Comparison of ENCODE assay signal across 9 mouse cellular contexts in genomic region chr2:129038937-129039631, GRCm38 (mm10). TPM values are rescaled to one million over a fixed set of nuclear protein-coding genes. Genes with fewer than 3 reads are reported as not detected.
DNase-seq lines count a peak whose midpoint lies in the region; ATAC-seq lines count a peak whose summit lies in the region.
"Had no signal": no experiment of that assay in that cellular context is flagged by ENCODE, and none has a peak within 500 bp of the region (broad histone marks: within the 10 kb centered on the region; RNA-seq: fewer than 3 reads in every experiment).

No protein-coding gene starts in this region.

- peak overlapping the region; percentile 25 for H3K9ac ChIP-seq in kidney, embryonic 15.5 days
- H3K9ac ChIP-seq in embryonic facial prominence, embryonic 11.5 days (replicated peaks; ENCODE audit: low read length), result peak overlapping the region; percentile 46
- H3K9ac ChIP-seq in hindbrain, embryonic 12.5 days, result peak overlapping the region; percentile 64
- H3K9ac ChIP-seq in lung, embryonic 16.5 days (ENCODE audit: low read length), result peak overlapping the region; percentile 34

- H3K4me1 ChIP-seq in kidney, embryonic 15.5 days, result peaks cover 16% of the 10 kb centered on the region
- peaks cover 5% of the 10 kb centered on the region for H3K4me1 ChIP-seq in embryonic facial prominence, embryonic 11.5 days (ENCODE audit: control insufficient read depth, insufficient read depth, low read length)
- peaks cover 8% of the 10 kb centered on the region for H3K4me1 ChIP-seq in hindbrain, embryonic 12.5 days
- H3K4me1 ChIP-seq in lung, embryonic 16.5 days (replicated peaks; ENCODE audit: control insufficient read depth, insufficient read depth, low read length), result peaks cover 11% of the 10 kb centered on the region

- H3K27ac ChIP-seq in kidney, embryonic 15.5 days, result no peak overlapping the region
- H3K27ac ChIP-seq in embryonic facial prominence, embryonic 11.5 days (replicated peaks; ENCODE audit: low read depth, low read length), result no peak overlapping the region
- H3K27ac ChIP-seq in hindbrain, embryonic 12.5 days, result no peak overlapping the region
- H3K27ac ChIP-seq in lung, embryonic 16.5 days (ENCODE audit: low read length), result no peak overlapping the region

- 1% methylated on average over 62 of the region's 62 CpGs for WGBS in kidney, embryonic 15.5 days
- 2% methylated on average over 55 of the region's 62 CpGs for WGBS in embryonic facial prominence, embryonic 11.5 days
- WGBS in hindbrain, embryonic 12.5 days, result 2% methylated on average over 61 of the region's 62 CpGs
- WGBS in lung, embryonic 16.5 days, result 1% methylated on average over 55 of the region's 62 CpGs

- peaks cover 52% of the 10 kb centered on the region for H3K27me3 ChIP-seq in kidney, embryonic 15.5 days
- H3K27me3 ChIP-seq in embryonic facial prominence, embryonic 11.5 days (ENCODE audit: control insufficient read depth, insufficient read depth, low read length), result peaks cover 15% of the 10 kb centered on the region
- H3K27me3 ChIP-seq in hindbrain, embryonic 12.5 days, result peaks cover 40% of the 10 kb centered on the region
- peaks cover 20% of the 10 kb centered on the region for H3K27me3 ChIP-seq in lung, embryonic 16.5 days (ENCODE audit: control insufficient read depth, insufficient read depth, low read depth, low read length)

- H3K36me3 ChIP-seq in kidney, embryonic 15.5 days, result no peaks in the 10 kb centered on the region
- H3K36me3 ChIP-seq in embryonic facial prominence, embryonic 11.5 days (replicated peaks; ENCODE audit: control insufficient read depth, insufficient read depth, low read depth, low read length), result no peaks in the 10 kb centered on the region
- no peaks in the 10 kb centered on the region for H3K36me3 ChIP-seq in hindbrain, embryonic 12.5 days
- H3K36me3 ChIP-seq in lung, embryonic 16.5 days (ENCODE audit: control insufficient read depth, insufficient read depth, low read length), result no peaks in the 10 kb centered on the region

- ATAC-seq in kidney, embryonic 15.5 days (replicated peaks; ENCODE audit: low FRiP score), result peak; percentile 74
- peak; percentile 59; the same call in 1 of the 2 replicates for ATAC-seq in embryonic facial prominence, embryonic 11.5 days (replicated peaks; ENCODE audit: insufficient number of reproducible peaks, low FRiP score, low TSS enrichment, low read depth)
- peak; percentile 81 for ATAC-seq in hindbrain, embryonic 12.5 days (ENCODE audit: low FRiP score)
- ATAC-seq in lung, embryonic 16.5 days (ENCODE audit: low read depth), result peak; percentile 59; the same call in 1 of the 2 replicates

- peak overlapping the region; percentile 50 for H3K4me3 ChIP-seq in kidney, embryonic 15.5 days (replicated peaks)
- H3K4me3 ChIP-seq in embryonic facial prominence, embryonic 11.5 days (ENCODE audit: low read depth, low read length), result peak overlapping the region; percentile 35
- peak overlapping the region; percentile 49 for H3K4me3 ChIP-seq in hindbrain, embryonic 12.5 days
- peak overlapping the region; percentile 49 for H3K4me3 ChIP-seq in lung, embryonic 16.5 days (ENCODE audit: low read length)

- no peaks in the 10 kb centered on the region for H3K9me3 ChIP-seq in kidney, embryonic 15.5 days (replicated peaks)
- no peaks in the 10 kb centered on the region for H3K9me3 ChIP-seq in embryonic facial prominence, embryonic 11.5 days (replicated peaks; ENCODE audit: control insufficient read depth, low read length)
- no peaks in the 10 kb centered on the region for H3K9me3 ChIP-seq in hindbrain, embryonic 12.5 days (replicated peaks)
- H3K9me3 ChIP-seq in lung, embryonic 16.5 days (ENCODE audit: control insufficient read depth, low read length), result no peaks in the 10 kb centered on the region

- no peak for DNase-seq in kidney, adult 8-10 months
- peak; percentile 30 to 49 for DNase-seq in adrenal gland, postnatal 36 days
- peak; percentile 69 for DNase-seq in embryonic facial prominence, embryonic 11.5 days (ENCODE audit: low spot score)
- peak; percentile 22 for DNase-seq in right cerebral cortex, postnatal 25 days
- no peak for DNase-seq in ovary, postnatal 14 days (ENCODE audit: low spot score)

- peak overlapping the region; percentile 96 for H3K4me2 ChIP-seq in kidney, embryonic 15.5 days
- peak overlapping the region; percentile 93 for H3K4me2 ChIP-seq in embryonic facial prominence, embryonic 11.5 days (ENCODE audit: low read depth, low read length)
- H3K4me2 ChIP-seq in hindbrain, embryonic 12.5 days (replicated peaks), result peak overlapping the region; percentile 94
- H3K4me2 ChIP-seq in lung, embryonic 16.5 days (ENCODE audit: low read depth, low read length), result peak overlapping the region; percentile 90

RNA-seq across cellular contexts. Expression of gene Vinac1, which starts 8.9 kb away (rescaled TPM):
- 0.04 and 0.06 TPM in 2 replicates for polyA plus RNA-seq in kidney, embryonic 15.5 days (2015; fragmentation: Nextera tagmentation; extraction: Ambion mirVana)
- under 1 TPM; 0.07 to 0.10 TPM for total RNA-seq in adrenal gland, postnatal 36 days (2021)
- polyA plus RNA-seq in embryonic facial prominence, embryonic 11.5 days (2014; fragmentation: Nextera tagmentation; extraction: Ambion mirVana), result 0.20 TPM in 1 of 2 replicates, not detected in the other
- 0.52 and 0.59 TPM in 2 replicates for polyA plus RNA-seq in hindbrain, embryonic 12.5 days (2016; fragmentation: Nextera tagmentation; extraction: Ambion mirVana)
- 0.23 and 0.25 TPM in 2 replicates for polyA plus RNA-seq in lung, embryonic 16.5 days (2015; fragmentation: Nextera tagmentation; extraction: Ambion mirVana)
- total RNA-seq: MEL had no signal

RNA-seq across cellular contexts. Expression of gene Ttl, which starts 26.7 kb away (rescaled TPM):
- 15.1 and 17.9 TPM in 2 replicates for polyA plus RNA-seq in kidney, embryonic 15.5 days (2015; fragmentation: Nextera tagmentation; extraction: Ambion mirVana)
- total RNA-seq in adrenal gland, postnatal 36 days (2021), result 10 to 100 TPM; 10.7 to 12.1 TPM
- 14.7 and 15.7 TPM in 2 replicates for polyA plus RNA-seq in embryonic facial prominence, embryonic 11.5 days (2014; fragmentation: Nextera tagmentation; extraction: Ambion mirVana)
- polyA plus RNA-seq in hindbrain, embryonic 12.5 days (2016; fragmentation: Nextera tagmentation; extraction: Ambion mirVana), result 23.4 and 24.1 TPM in 2 replicates
- 11.8 and 12.2 TPM in 2 replicates for polyA plus RNA-seq in lung, embryonic 16.5 days (2015; fragmentation: Nextera tagmentation; extraction: Ambion mirVana)

Comparison
In these comparisons a context has a peak if more than half of its experiments do, and no peak if none do; other contexts are left out.
1. DNase-seq: peak in adrenal gland, postnatal 36 days (2 of 2), embryonic facial prominence, embryonic 11.5 days (single experiment) and right cerebral cortex, postnatal 25 days (single experiment); none in kidney, adult 8-10 months (0 of 2) and ovary, postnatal 14 days (single experiment).
2. Peak in every context shown above with its lines, with median percentiles within 50 percentile points of each other: ATAC-seq, H3K4me2 ChIP-seq, H3K4me3 ChIP-seq and H3K9ac ChIP-seq.